ENCODE assay signal across 8 mouse cellular contexts in the genomic region with DNA sequence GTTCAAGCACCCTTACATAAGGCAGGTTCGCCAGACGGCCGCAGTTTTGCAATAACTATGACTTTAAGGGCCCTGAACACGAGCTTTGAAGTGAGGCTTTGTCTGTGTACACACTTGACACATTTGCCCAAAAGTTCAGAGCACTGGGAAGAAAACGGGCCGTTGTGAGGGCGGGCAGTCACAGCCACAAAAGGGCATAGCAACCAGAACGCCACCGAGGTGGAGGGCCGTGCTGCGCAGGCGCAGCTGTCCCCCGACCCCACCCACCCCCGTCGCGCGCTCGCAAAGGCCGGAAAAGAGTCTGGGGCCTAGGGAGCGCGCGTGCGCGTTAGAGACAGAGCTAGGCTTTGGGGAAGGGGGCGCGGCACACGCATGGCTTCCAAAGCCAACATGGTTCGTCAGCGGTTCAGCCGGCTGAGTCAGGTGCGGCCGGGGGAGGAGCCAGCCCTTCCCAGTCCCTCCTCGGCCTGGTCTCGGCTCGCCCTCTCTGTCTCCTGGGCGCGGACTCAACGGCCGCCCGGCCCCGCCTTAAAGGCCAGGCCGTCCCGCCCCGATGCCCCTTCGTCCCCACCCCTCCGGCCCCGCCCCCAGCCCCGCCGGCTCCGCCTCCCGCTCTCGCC. TPM values are rescaled to one million over a fixed set of nuclear protein-coding genes. Genes with fewer than 3 reads are reported as not detected.
DNase-seq lines count a peak whose midpoint lies in the region; ATAC-seq and TF ChIP-seq lines count a peak whose summit lies in the region.

A gene (plus strand): TSS at position 296 of the 620 bp plus-strand sequence.

- no peaks in the 10 kb centered on the region for H3K27me3 ChIP-seq in heart, embryonic 12.5 days (replicated peaks)
- no peaks in the 10 kb centered on the region for H3K27me3 ChIP-seq in kidney, postnatal 0 days (ENCODE audit: insufficient read depth, low read length)
- no peaks in the 10 kb centered on the region for H3K27me3 ChIP-seq in liver, embryonic 11.5 days (replicated peaks; ENCODE audit: control insufficient read depth, insufficient read depth, low read length)
- H3K27me3 ChIP-seq in stomach, embryonic 14.5 days (ENCODE audit: control insufficient read depth, insufficient read depth, low read length), result no peaks in the 10 kb centered on the region

- H3K4me2 ChIP-seq in heart, embryonic 12.5 days, result peak within 1 kb of the TSS; percentile 72
- H3K4me2 ChIP-seq in kidney, postnatal 0 days (ENCODE audit: low read length), result peak within 1 kb of the TSS; percentile 69
- peak within 1 kb of the TSS; percentile 87 for H3K4me2 ChIP-seq in liver, embryonic 11.5 days
- peak within 1 kb of the TSS; percentile 79 for H3K4me2 ChIP-seq in stomach, embryonic 14.5 days (replicated peaks; ENCODE audit: low read depth, low read length)

- TF ChIP-seq CTCF in kidney, postnatal 0 days (IDR thresholded peaks at IDR 0.05; ENCODE audit: low read depth), result 0 out of 2 replicates have a peak, but pooled peaks have one; percentile 13

- H3K27ac ChIP-seq in heart, embryonic 12.5 days (ENCODE audit: poor library complexity, severe bottlenecking), result peak within 1 kb of the TSS; percentile 98
- peak within 1 kb of the TSS; percentile 100 for H3K27ac ChIP-seq in kidney, postnatal 0 days
- H3K27ac ChIP-seq in liver, embryonic 11.5 days (ENCODE audit: low read depth, low read length), result peak within 1 kb of the TSS; percentile 94
- peak within 1 kb of the TSS; percentile 98 for H3K27ac ChIP-seq in stomach, embryonic 14.5 days (ENCODE audit: low read length)

- peak within 1 kb of the TSS; percentile 87 for H3K9ac ChIP-seq in heart, embryonic 12.5 days
- H3K9ac ChIP-seq in kidney, postnatal 0 days (ENCODE audit: low read depth, low read length), result peak within 1 kb of the TSS; percentile 95
- H3K9ac ChIP-seq in liver, embryonic 11.5 days (ENCODE audit: low read depth, low read length), result peak within 1 kb of the TSS; percentile 87
- peak within 1 kb of the TSS; percentile 76 for H3K9ac ChIP-seq in stomach, embryonic 14.5 days (replicated peaks; ENCODE audit: low read depth, low read length)

- peak; percentile 98 for DNase-seq in CD4-positive helper T cell, adult 2 months (ENCODE audit: low read depth, low spot score)
- DNase-seq in brain, embryonic 18.5 days (ENCODE audit: low read depth, low spot score), result peak; percentile 95
- peak; percentile 99 for DNase-seq in kidney, postnatal 0 days (ENCODE audit: low spot score)
- peak; percentile 93 for DNase-seq in liver, embryonic 11.5 days (ENCODE audit: low spot score)
- DNase-seq in naive thymus-derived CD4-positive, alpha-beta T cell, adult 2 months (ENCODE audit: low read depth), result peak; percentile 98

- under 1% methylated on average over 47 of the region's 52 CpGs for WGBS in heart, embryonic 12.5 days
- under 1% methylated on average over 45 of the region's 52 CpGs for WGBS in kidney, postnatal 0 days
- under 1% methylated on average over 51 of the region's 52 CpGs for WGBS in liver, embryonic 11.5 days
- under 1% methylated on average over 48 of the region's 52 CpGs for WGBS in stomach, embryonic 14.5 days

- H3K4me3 ChIP-seq in heart, embryonic 12.5 days, result peak within 1 kb of the TSS; percentile 62
- peak within 1 kb of the TSS; percentile 89 for H3K4me3 ChIP-seq in kidney, postnatal 0 days (replicated peaks; ENCODE audit: low read depth, low read length)
- H3K4me3 ChIP-seq in liver, embryonic 11.5 days (ENCODE audit: low read depth, low read length), result peak within 1 kb of the TSS; percentile 82
- peak within 1 kb of the TSS; percentile 76 for H3K4me3 ChIP-seq in stomach, embryonic 14.5 days (ENCODE audit: low read depth, low read length)

- peak; percentile 93 for ATAC-seq in erythroid progenitor cell, adult 5-6 weeks (replicated peaks; ENCODE audit: low FRiP score, poor library complexity, severe bottlenecking)
- ATAC-seq in heart, embryonic 12.5 days (ENCODE audit: insufficient number of reproducible peaks, low FRiP score), result peak; percentile 99
- peak; percentile 99 for ATAC-seq in kidney, postnatal 0 days (replicated peaks; ENCODE audit: low FRiP score, low read depth)
- peak; percentile 98 for ATAC-seq in liver, embryonic 11.5 days (replicated peaks; ENCODE audit: low FRiP score)
- peak; percentile 99 for ATAC-seq in stomach, embryonic 14.5 days (ENCODE audit: insufficient number of reproducible peaks, insufficient read depth, low FRiP score, low read depth)

- no peaks in the 10 kb centered on the region for H3K36me3 ChIP-seq in heart, embryonic 12.5 days
- no peaks in the 10 kb centered on the region for H3K36me3 ChIP-seq in kidney, postnatal 0 days (ENCODE audit: insufficient read depth, low read length)
- no peaks in the 10 kb centered on the region for H3K36me3 ChIP-seq in liver, embryonic 11.5 days (ENCODE audit: control insufficient read depth, insufficient read depth, low read length)
- no peaks in the 10 kb centered on the region for H3K36me3 ChIP-seq in stomach, embryonic 14.5 days (ENCODE audit: control insufficient read depth, insufficient read depth, low read length)

- H3K9me3 ChIP-seq in heart, embryonic 12.5 days (replicated peaks), result no peaks in the 10 kb centered on the region
- no peaks in the 10 kb centered on the region for H3K9me3 ChIP-seq in kidney, postnatal 0 days (replicated peaks; ENCODE audit: low read length)
- H3K9me3 ChIP-seq in liver, embryonic 11.5 days (ENCODE audit: control insufficient read depth, low read length), result no peaks in the 10 kb centered on the region
- H3K9me3 ChIP-seq in stomach, embryonic 14.5 days (ENCODE audit: control insufficient read depth, low read depth, low read length), result no peaks in the 10 kb centered on the region

- peaks cover 16% of the 10 kb centered on the region for H3K4me1 ChIP-seq in heart, embryonic 12.5 days (replicated peaks)
- H3K4me1 ChIP-seq in kidney, postnatal 0 days (replicated peaks; ENCODE audit: insufficient read depth, low read length), result peaks cover 22% of the 10 kb centered on the region
- peaks cover 13% of the 10 kb centered on the region for H3K4me1 ChIP-seq in liver, embryonic 11.5 days (replicated peaks; ENCODE audit: control insufficient read depth, insufficient read depth, low read length)
- H3K4me1 ChIP-seq in stomach, embryonic 14.5 days (ENCODE audit: control insufficient read depth, insufficient read depth, low read length), result peaks cover 13% of the 10 kb centered on the region

RNA-seq across cellular contexts. Expression of the gene that starts here (rescaled TPM):
- total RNA-seq in erythroid progenitor cell, adult 5-6 weeks (2015; ENCODE audit: low replicate concordance), result 32.1 and 35.6 TPM in 2 replicates
- total RNA-seq in erythroid progenitor cell, adult 5-6 weeks (2017; ENCODE audit: low replicate concordance), result 24.4 and 27.0 TPM in 2 replicates
- 95.8 and 98.8 TPM in 2 replicates for polyA plus RNA-seq in heart, embryonic 12.5 days (2016; fragmentation: Nextera tagmentation; extraction: Ambion mirVana)
- 174 and 179 TPM in 2 replicates for polyA plus RNA-seq in kidney, postnatal 0 days (2015; fragmentation: Nextera tagmentation; extraction: Ambion mirVana)
- polyA plus RNA-seq in liver, embryonic 11.5 days (2014; fragmentation: Nextera tagmentation; extraction: Ambion mirVana), result 72.6 and 75.2 TPM in 2 replicates
- 137 and 150 TPM in 2 replicates for polyA plus RNA-seq in stomach, embryonic 14.5 days (2014; fragmentation: Nextera tagmentation; extraction: Ambion mirVana)

Comparison
In these comparisons a context has a peak if more than half of its experiments do, and no peak if none do; other contexts are left out.
1. Peak in every context shown above with its lines: DNase-seq, ATAC-seq, H3K4me3 ChIP-seq and H3K27ac ChIP-seq.